Mouse (Mus musculus) MEL (cell line): ENCODE measurements at regions not wholly inside any gene's neighbourhood (a gene's known extent, or its start where the extent isn't known, plus 50 kb on each side); places are given as distances from the start of the nearest gene placed in this dataset.

ENCODE experiments used
- CTCF ChIP-seq, 3 experiments: IDR thresholded peaks in 2 of 3; conservative IDR thresholded peaks in 1 of 3; 2 replicates each; pipeline ENCODE4 v1.5.1; 2011 to 2012; ENCODE audit warnings: low read length in 3 of 3, low read depth in 2 of 3, mild to moderate bottlenecking in 2 of 3, improper control_type of control experiment in 1 of 3, inconsistent platforms in 1 of 3, mixed read lengths in 1 of 3, moderate library complexity in 1 of 3; ENCODE audit not compliant: control insufficient read depth in 1 of 3, insufficient read depth in 1 of 3, poor library complexity in 1 of 3, severe bottlenecking in 1 of 3
- EP300 ChIP-seq, 2 experiments: IDR thresholded peaks; 2 replicates each; pipeline ENCODE4 v1.6.1; 2011; ENCODE audit warnings: improper control_type of control experiment in 2 of 2, low read length in 2 of 2, low read depth in 1 of 2, mild to moderate bottlenecking in 1 of 2
- NRF1 ChIP-seq: IDR thresholded peaks from 2 replicates; pipeline ENCODE4 v1.6.1; 2014; ENCODE audit warnings: low read depth, mild to moderate bottlenecking, inconsistent platforms, low read length, improper control_type of control experiment, moderate library complexity; ENCODE audit not compliant: poor library complexity, insufficient read depth, severe bottlenecking
- POLR2A ChIP-seq, 2 experiments: IDR thresholded peaks; 2 replicates each; pipeline ENCODE4 v1.6.1; 2011 to 2012; ENCODE audit warnings: low read length in 2 of 2, mild to moderate bottlenecking in 2 of 2, control low read depth in 1 of 2, improper control_type of control experiment in 1 of 2, low read depth in 1 of 2, moderate library complexity in 1 of 2; ENCODE audit not compliant: control insufficient read depth in 1 of 2, insufficient read depth in 1 of 2, poor library complexity in 1 of 2
- POLR2AphosphoS5 ChIP-seq: IDR thresholded peaks from 2 replicates; pipeline ENCODE4 v1.6.1; 2012; ENCODE audit warnings: low read depth, borderline replicate concordance, mild to moderate bottlenecking, inconsistent platforms, low read length, moderate library complexity, mixed read lengths
- TCF12 ChIP-seq: IDR thresholded peaks from 2 replicates; pipeline ENCODE4 v1.6.1; 2014; ENCODE audit warnings: low read depth, mild to moderate bottlenecking, inconsistent platforms, low read length, improper control_type of control experiment, moderate library complexity

DNA sequence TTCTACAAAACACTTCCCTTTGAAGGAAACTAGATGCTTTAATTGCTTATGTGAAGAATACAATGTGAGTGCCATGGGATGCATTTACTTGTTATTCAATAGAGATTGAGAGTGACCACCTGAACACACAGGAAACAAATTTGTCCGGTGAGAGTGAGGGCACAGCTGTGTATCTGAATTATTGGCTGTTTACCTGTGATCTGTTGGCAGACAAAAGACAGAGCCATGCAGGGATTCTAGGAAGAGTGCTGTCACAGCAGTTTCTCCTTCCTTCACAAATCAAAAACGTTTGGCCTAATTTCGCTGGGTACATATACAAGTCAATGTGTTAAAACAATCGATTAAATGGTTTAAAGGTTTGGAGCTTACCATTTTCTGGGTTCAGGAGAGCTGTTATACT lies 202.9 kb upstream of the Tyrp1 start:
- TF ChIP-seq NRF1 (no peak), POLR2A (IDR thresholded peaks at IDR 0.05; ENCODE audit: control insufficient read depth in 1 of 2, insufficient read depth in 1 of 2, low read depth in 1 of 2, low read length in 2 of 2, poor library complexity in 1 of 2) (no peak), EP300 (IDR thresholded peaks at IDR 0.05; ENCODE audit: low read depth in 1 of 2, low read length in 2 of 2) (no peak), CTCF (IDR thresholded peaks at IDR 0.05 in 2 of 3, conservative IDR thresholded peaks at IDR 0.05 in 1 of 3; ENCODE audit: control insufficient read depth in 1 of 3, insufficient read depth in 1 of 3, low read depth in 2 of 3, low read length in 3 of 3, poor library complexity in 1 of 3, severe bottlenecking in 1 of 3) (no peak), POLR2AphosphoS5 (no peak), TCF12 (no peak)
